Mouse (Mus musculus) MEL (cell line): ENCODE data around the gene Hoxa3. TPM values are rescaled to one million over a fixed set of nuclear protein-coding genes. Genes with fewer than 3 reads are reported as not detected.

Experiments used
- DNase-seq: peaks from one replicate; pipeline ENCODE4 v3.0.0; 2011; ENCODE audit warnings: low read depth, low spot score
- H3K27ac ChIP-seq: 2 replicates; pipeline ENCODE4 v1.5.1; 2012; ENCODE audit warnings: low read depth, mild to moderate bottlenecking, control low read depth, low read length, moderate library complexity; ENCODE audit not compliant: control insufficient read depth
- H3K27me3 ChIP-seq, 2 experiments: fragments of 150-350 bp in 1 of 2; sonication (generic) in 1 of 2; 2 replicates each; pipeline ENCODE4 v1.6.1; 2012; ENCODE audit warnings: low read length in 2 of 2, mild to moderate bottlenecking in 2 of 2, improper control_type of control experiment in 1 of 2, moderate library complexity in 1 of 2; ENCODE audit not compliant: insufficient read depth in 2 of 2, control insufficient read depth in 1 of 2
- H3K36me3 ChIP-seq, 2 experiments: 2 replicates each; pipeline ENCODE4 v1.6.1; 2012 to 2014; ENCODE audit warnings: low read length in 2 of 2, improper control_type of control experiment in 1 of 2, inconsistent platforms in 1 of 2, mild to moderate bottlenecking in 1 of 2; ENCODE audit not compliant: insufficient read depth in 2 of 2, control insufficient read depth in 1 of 2
- H3K4me1 ChIP-seq, 2 experiments: fragments of 150-350 bp in 1 of 2; sonication (generic) in 1 of 2; 2 replicates each; pipeline ENCODE4 v1.6.1; 2012; ENCODE audit warnings: low read length in 2 of 2, improper control_type of control experiment in 1 of 2, mild to moderate bottlenecking in 1 of 2; ENCODE audit not compliant: insufficient read depth in 2 of 2, control insufficient read depth in 1 of 2
- H3K4me3 ChIP-seq, 2 experiments: fragments of 150-350 bp in 1 of 2; sonication (generic) in 1 of 2; 2 replicates each; pipeline ENCODE4 v1.5.1; 2012; ENCODE audit warnings: low read depth in 2 of 2, low read length in 2 of 2, mild to moderate bottlenecking in 2 of 2, moderate library complexity in 2 of 2, control low read depth in 1 of 2, improper control_type of control experiment in 1 of 2; ENCODE audit not compliant: control insufficient read depth in 1 of 2, insufficient read depth in 1 of 2
- H3K79me2 ChIP-seq: 2 replicates; pipeline ENCODE4 v1.6.1; 2012; ENCODE audit warnings: mild to moderate bottlenecking, low read length, moderate library complexity; ENCODE audit not compliant: control insufficient read depth, poor library complexity, insufficient read depth
- H3K9ac ChIP-seq: 2 replicates; pipeline ENCODE4 v1.6.1; 2012; ENCODE audit warnings: low read depth, mild to moderate bottlenecking, control low read depth, low read length, moderate library complexity; ENCODE audit not compliant: control insufficient read depth, poor library complexity, severe bottlenecking
- H3K9me3 ChIP-seq: fragments of 150-350 bp; sonication (generic); replicated peaks from 2 replicates; pipeline ENCODE4 v1.6.1; 2012; ENCODE audit warnings: mild to moderate bottlenecking, low read length, improper control_type of control experiment, moderate library complexity; ENCODE audit not compliant: insufficient read depth
- BHLHE40 ChIP-seq: IDR thresholded peaks from 2 replicates; pipeline ENCODE4 v1.6.1; 2012; ENCODE audit warnings: low read depth, mild to moderate bottlenecking, inconsistent platforms, low read length, improper control_type of control experiment, borderline replicate concordance
- CHD1 ChIP-seq: IDR thresholded peaks from 2 replicates; pipeline ENCODE4 v1.6.1; 2012; ENCODE audit warnings: low read depth, mild to moderate bottlenecking, inconsistent platforms, low read length, improper control_type of control experiment
- ELF1 ChIP-seq: IDR thresholded peaks from 2 replicates; pipeline ENCODE4 v1.6.1; 2014; ENCODE audit warnings: low read depth, mild to moderate bottlenecking, inconsistent platforms, low read length, improper control_type of control experiment, moderate library complexity
- EP300 ChIP-seq, 2 experiments: IDR thresholded peaks; 2 replicates each; pipeline ENCODE4 v1.6.1; 2011; ENCODE audit warnings: improper control_type of control experiment in 2 of 2, low read length in 2 of 2, low read depth in 1 of 2, mild to moderate bottlenecking in 1 of 2
- ETS1 ChIP-seq: IDR thresholded peaks from 2 replicates; pipeline ENCODE4 v1.6.1; 2012; ENCODE audit warnings: low read depth, mild to moderate bottlenecking, inconsistent platforms, low read length, improper control_type of control experiment, moderate library complexity
- JUND ChIP-seq: IDR thresholded peaks from 2 replicates; pipeline ENCODE4 v1.6.1; 2011; ENCODE audit warnings: low read depth, mild to moderate bottlenecking, improper control_type of control experiment, low read length
- KAT2A ChIP-seq: conservative IDR thresholded peaks from 2 replicates; pipeline ENCODE4 v1.6.1; 2012; ENCODE audit warnings: low read depth, low read length, improper control_type of control experiment, inconsistent platforms
- MAFK ChIP-seq: IDR thresholded peaks from 2 replicates; pipeline ENCODE4 v1.6.1; 2011; ENCODE audit warnings: low read depth, mild to moderate bottlenecking, low read length, improper control_type of control experiment, borderline replicate concordance
- MXI1 ChIP-seq: IDR thresholded peaks from 2 replicates; pipeline ENCODE4 v1.6.1; 2011; ENCODE audit warnings: mild to moderate bottlenecking, low read depth, low read length, improper control_type of control experiment
- MYC ChIP-seq: IDR thresholded peaks from 2 replicates; pipeline ENCODE4 v1.6.1; 2011; ENCODE audit warnings: low read depth, mild to moderate bottlenecking, low read length, improper control_type of control experiment, moderate library complexity
- NELFE ChIP-seq: IDR thresholded peaks from 2 replicates; pipeline ENCODE4 v1.6.1; 2011; ENCODE audit warnings: low read depth, low read length, improper control_type of control experiment
- NRF1 ChIP-seq: IDR thresholded peaks from 2 replicates; pipeline ENCODE4 v1.6.1; 2014; ENCODE audit warnings: low read depth, mild to moderate bottlenecking, inconsistent platforms, low read length, improper control_type of control experiment, moderate library complexity; ENCODE audit not compliant: poor library complexity, insufficient read depth, severe bottlenecking
- POLR2A ChIP-seq, 2 experiments: IDR thresholded peaks; 2 replicates each; pipeline ENCODE4 v1.6.1; 2011 to 2012; ENCODE audit warnings: low read length in 2 of 2, mild to moderate bottlenecking in 2 of 2, control low read depth in 1 of 2, improper control_type of control experiment in 1 of 2, low read depth in 1 of 2, moderate library complexity in 1 of 2; ENCODE audit not compliant: control insufficient read depth in 1 of 2, insufficient read depth in 1 of 2, poor library complexity in 1 of 2
- RCOR1 ChIP-seq: IDR thresholded peaks from 2 replicates; pipeline ENCODE4 v1.6.1; 2012; ENCODE audit warnings: low read depth, mild to moderate bottlenecking, inconsistent platforms, low read length, improper control_type of control experiment
- SIN3A ChIP-seq: IDR thresholded peaks from 2 replicates; pipeline ENCODE4 v1.6.1; 2012; ENCODE audit warnings: low read length, improper control_type of control experiment, inconsistent platforms
- SMC3 ChIP-seq: IDR thresholded peaks from 2 replicates; pipeline ENCODE4 v1.6.1; 2011; ENCODE audit warnings: low read depth, low read length, improper control_type of control experiment
- TAL1 ChIP-seq: IDR thresholded peaks from 2 replicates; pipeline ENCODE4 v1.6.1; 2012; ENCODE audit warnings: mild to moderate bottlenecking, inconsistent platforms, low read length, moderate library complexity, mixed read lengths
- TBP ChIP-seq: IDR thresholded peaks from 2 replicates; pipeline ENCODE4 v1.8.0; 2011; ENCODE audit warnings: low read depth, low read length, improper control_type of control experiment
- ZC3H11A ChIP-seq: IDR thresholded peaks from 2 replicates; pipeline ENCODE4 v1.6.1; 2012; ENCODE audit warnings: low read depth, mild to moderate bottlenecking, inconsistent platforms, low read length, improper control_type of control experiment
- ZMIZ1 ChIP-seq: IDR thresholded peaks from 2 replicates; pipeline ENCODE4 v1.6.1; 2012; ENCODE audit warnings: low read depth, mild to moderate bottlenecking, inconsistent platforms, low read length, improper control_type of control experiment, moderate library complexity
- polyA plus RNA-seq, 2 experiments: library from polyadenylated mRNA; stranded (reverse) in 1 of 2; unstranded in 1 of 2; fragments of >175 nt in 1 of 2; fragments of >200 nt in 1 of 2; gene quantifications; 2 replicates each; pipeline versions ENCODE4 v1.2.1 to v1.2.4; 2012; ENCODE audit warnings: low replicate concordance in 2 of 2, low read depth in 1 of 2; ENCODE audit not compliant: insufficient read length in 2 of 2, insufficient read depth in 1 of 2, missing spikeins in 1 of 2
- total RNA-seq: library from RNA; depleted of rRNA; stranded (reverse); fragments of 300-350 nt; gene quantifications from 2 replicates; pipeline ENCODE4 v1.2.3, GENCODE M21; 2012

Gene Hoxa3
- total and polyA plus RNA-seq, 3 experiments, result not detected

DNA sequence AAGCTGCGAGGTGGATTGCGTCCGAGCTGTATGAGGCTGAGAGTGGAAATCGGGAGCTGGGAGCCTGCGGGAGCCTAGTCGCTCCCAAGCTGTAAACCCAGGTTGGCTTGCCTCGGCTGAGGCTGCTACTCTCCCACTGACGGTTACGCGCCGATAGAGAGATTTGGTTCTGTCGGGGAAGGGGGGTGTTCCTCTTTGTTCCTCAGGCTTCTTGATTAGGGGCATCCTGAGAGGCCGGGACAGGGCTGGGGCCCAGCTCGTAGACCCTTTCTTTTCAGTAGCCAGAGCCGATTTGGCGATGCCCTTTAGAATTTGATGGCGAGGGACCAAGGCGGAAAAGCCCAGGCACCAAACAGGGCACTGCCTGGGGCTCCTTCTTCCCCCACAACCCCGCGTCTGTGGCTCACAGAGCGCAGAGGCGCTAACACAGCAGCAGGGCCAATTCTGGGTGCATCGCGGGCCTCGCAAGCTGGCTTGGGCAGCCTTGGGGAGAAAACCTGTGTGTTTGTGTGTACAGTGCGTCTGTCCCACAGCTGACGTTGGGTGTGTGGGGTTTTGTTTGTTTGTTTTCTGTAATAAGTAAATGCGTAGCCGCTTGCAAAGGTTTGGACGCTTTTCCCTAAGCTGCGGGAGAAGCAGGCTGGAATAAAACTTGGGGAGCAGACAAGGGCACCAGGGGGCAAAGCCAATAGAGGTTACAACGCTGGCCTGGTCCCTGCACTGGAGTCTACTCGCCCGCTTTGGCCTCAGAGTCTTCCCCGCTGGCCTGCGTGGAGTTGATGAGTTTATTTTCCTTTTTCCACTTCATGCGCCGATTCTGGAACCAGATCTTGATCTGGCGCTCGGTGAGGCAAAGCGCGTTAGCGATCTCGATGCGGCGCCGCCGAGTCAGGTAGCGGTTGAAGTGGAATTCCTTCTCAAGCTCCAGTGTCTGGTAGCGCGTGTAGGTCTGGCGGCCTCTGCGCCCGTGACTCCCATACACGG is 7.2 kb downstream of the Hoxa3 start:
- no peak overlapping the region for H3K4me3 ChIP-seq
- H3K9me3 ChIP-seq, result no peaks in the 10 kb centered on the region
- TF ChIP-seq CHD1 (no peak), TAL1 (no peak), NRF1 (no peak), BHLHE40 (no peak), JUND (no peak), POLR2A (IDR thresholded peaks at IDR 0.05; ENCODE audit: control insufficient read depth in 1 of 2, insufficient read depth in 1 of 2, low read depth in 1 of 2, low read length in 2 of 2, poor library complexity in 1 of 2) (no peak), ELF1 (no peak), RCOR1 (no peak), TBP (no peak), ETS1 (no peak), EP300 (IDR thresholded peaks at IDR 0.05; ENCODE audit: low read depth in 1 of 2, low read length in 2 of 2) (no peak), NELFE (no peak), ZMIZ1 (no peak), MAFK (no peak), KAT2A (no peak), MXI1 (no peak), MYC (no peak), ZC3H11A (no peak), SIN3A (no peak), SMC3 (no peak)
- no peak overlapping the region for H3K9ac ChIP-seq
- H3K79me2 ChIP-seq, result no peaks in the 10 kb centered on the region
- no peaks in the 10 kb centered on the region for H3K36me3 ChIP-seq
- no peak for DNase-seq
- H3K27me3 ChIP-seq, result no peaks in the 10 kb centered on the region
- H3K4me1 ChIP-seq, result no peaks in the 10 kb centered on the region
- no peak overlapping the region for H3K27ac ChIP-seq

DNA sequence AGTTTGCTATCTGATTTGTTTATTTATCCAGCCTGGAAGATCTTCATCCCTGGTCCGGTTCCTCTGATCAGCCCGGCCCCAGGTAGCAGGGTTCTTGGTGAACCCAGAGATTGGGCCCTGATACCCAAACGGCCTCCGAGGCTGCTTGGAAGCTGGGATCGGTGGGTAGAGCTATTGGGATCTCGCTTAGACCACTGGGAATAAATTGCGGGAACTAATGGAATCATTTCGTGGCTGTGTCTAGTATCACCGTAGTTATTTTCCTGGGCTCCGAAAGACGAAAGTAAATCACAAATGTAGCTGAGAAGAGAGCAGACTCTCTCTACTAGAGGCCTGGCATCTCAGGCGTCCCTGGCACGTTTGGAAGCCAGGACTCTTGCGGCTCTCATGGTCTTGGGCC is 7.9 kb downstream of the Hoxa3 start:
- no peak overlapping the region for H3K27ac ChIP-seq
- H3K79me2 ChIP-seq, result no peaks in the 10 kb centered on the region
- no peaks in the 10 kb centered on the region for H3K27me3 ChIP-seq
- DNase-seq, result no peak
- no peak overlapping the region for H3K4me3 ChIP-seq
- no peak for TF ChIP-seq CHD1
- H3K36me3 ChIP-seq, result no peaks in the 10 kb centered on the region
- H3K9me3 ChIP-seq, result no peaks in the 10 kb centered on the region
- H3K4me1 ChIP-seq, result no peaks in the 10 kb centered on the region
- H3K9ac ChIP-seq, result no peak overlapping the region
